Mouse (Mus musculus) lung, adult 2 months (tissue): ENCODE data around the gene Cort.

Experiments
- CTCF ChIP-seq: fragments of 200-500 bp; IDR thresholded peaks from 2 replicates; pipeline ENCODE4 v1.5.1; 2011; ENCODE audit warnings: mild to moderate bottlenecking, low read length, control low read depth; ENCODE audit not compliant: insufficient read depth
- POLR2A ChIP-seq: fragments of 200-500 bp; IDR thresholded peaks from 2 replicates; pipeline ENCODE4 v1.6.1; 2011; ENCODE audit warnings: low read depth, mild to moderate bottlenecking, control low read depth, low read length, borderline replicate concordance; ENCODE audit errors: extremely low read depth

DNA sequence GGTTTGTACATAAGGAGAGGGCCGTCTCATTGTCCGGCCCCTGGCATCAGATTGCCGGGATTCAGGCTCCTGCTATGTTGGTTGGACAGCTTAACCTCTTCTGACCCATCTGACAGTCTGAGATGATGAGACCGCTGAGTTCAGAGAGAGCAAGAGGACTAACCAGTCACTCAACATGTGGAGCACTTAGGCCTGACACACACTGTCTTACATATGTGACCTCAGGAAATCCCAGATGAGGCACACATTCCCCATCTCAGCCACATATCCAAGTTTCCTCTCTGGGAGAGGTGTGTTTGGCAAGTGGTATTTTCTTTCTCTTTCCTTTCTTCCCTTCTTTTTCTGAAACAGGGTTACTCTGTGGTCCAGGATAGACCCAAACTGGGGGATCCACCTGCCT, 18.6 kb upstream of the Cort start:
- TF ChIP-seq POLR2A (no peak), CTCF (no peak)
